In genomic region chr13:105223147-105223546, GRCm38 (mm10) we compare ENCODE assay signal across 9 mouse cellular contexts.
DNase-seq lines count a peak whose midpoint lies in the region; ATAC-seq and TF ChIP-seq lines count a peak whose summit lies in the region.
"Had no signal": no experiment of that assay in that cellular context is flagged by ENCODE, and none has a peak within 500 bp of the region (broad histone marks: within the 10 kb centered on the region; RNA-seq: fewer than 3 reads in every experiment).

No protein-coding gene starts in this region.

- peak; percentile 14; the same call in 1 of the 2 replicates for TF ChIP-seq CTCF in testis, adult 2 months (IDR thresholded peaks at IDR 0.05; ENCODE audit: control insufficient read depth, insufficient read depth, insufficient replicate concordance, low read depth, low read length)
- TF ChIP-seq CTCF in liver, postnatal 0 days (IDR thresholded peaks at IDR 0.05; ENCODE audit: low read depth): peak; percentile 70

- TF ChIP-seq EP300 in liver, postnatal 0 days (IDR thresholded peaks at IDR 0.05; ENCODE audit: low read depth): no peak

- no peak overlapping the region for H3K4me3 ChIP-seq in testis, adult 2 months (ENCODE audit: control insufficient read depth, low read depth, low read length)
- no peak overlapping the region for H3K4me3 ChIP-seq in forebrain, embryonic 13.5 days
- H3K4me3 ChIP-seq in liver, postnatal 0 days (ENCODE audit: low read depth, low read length): no peak overlapping the region
- H3K4me3 ChIP-seq: myocyte had no signal

- no peaks in the 10 kb centered on the region for H3K27me3 ChIP-seq in testis, adult 2 months (ENCODE audit: control insufficient read depth, insufficient read depth, low read length)
- no peaks in the 10 kb centered on the region for H3K27me3 ChIP-seq in forebrain, embryonic 13.5 days
- no peaks in the 10 kb centered on the region for H3K27me3 ChIP-seq in liver, postnatal 0 days (ENCODE audit: insufficient read depth, low read length)

- H3K4me1 ChIP-seq in testis, adult 2 months (ENCODE audit: control insufficient read depth, insufficient read depth, low read length): no peaks in the 10 kb centered on the region
- no peaks in the 10 kb centered on the region for H3K4me1 ChIP-seq in forebrain, embryonic 13.5 days
- H3K4me1 ChIP-seq in liver, postnatal 0 days (ENCODE audit: insufficient read depth): no peaks in the 10 kb centered on the region

- H3K9me3 ChIP-seq in forebrain, embryonic 13.5 days (replicated peaks): no peaks in the 10 kb centered on the region
- H3K9me3 ChIP-seq in liver, postnatal 0 days (ENCODE audit: low read length): no peaks in the 10 kb centered on the region

- WGBS in forebrain, embryonic 13.5 days: 67% methylated on average over 3 of the region's 3 CpGs
- 62% methylated on average over 3 of the region's 3 CpGs for WGBS in liver, postnatal 0 days (ENCODE audit: insufficient replicate concordance)

- peak; percentile 54 for ATAC-seq in forebrain, embryonic 13.5 days
- ATAC-seq in liver, postnatal 0 days: no peak; the same call in 1 of the 2 replicates

- H3K4me2 ChIP-seq in forebrain, embryonic 13.5 days: no peak overlapping the region
- no peak overlapping the region for H3K4me2 ChIP-seq in liver, postnatal 0 days (ENCODE audit: low read depth, low read length)

- intact Hi-C loops in heart, postnatal 10 days (cut with DNase I): loop anchor here (1.0 to 5.0 kb wide), 3 partner anchors 171 to 406 kb away; partner anchors contain the start of genes Cwc27 and Rgs7bp

- TF ChIP-seq POLR2A in testis, adult 2 months (IDR thresholded peaks at IDR 0.05; ENCODE audit: control insufficient read depth, low read depth, low read length): no peak

- H3K9ac ChIP-seq in forebrain, embryonic 13.5 days: no peak overlapping the region
- H3K9ac ChIP-seq in liver, postnatal 0 days (replicated peaks): no peak overlapping the region

- H3K27ac ChIP-seq in testis, adult 2 months (ENCODE audit: control insufficient read depth, insufficient read depth, low read depth, low read length): no peak overlapping the region
- no peak overlapping the region for H3K27ac ChIP-seq in forebrain, embryonic 13.5 days
- H3K27ac ChIP-seq in liver, postnatal 0 days (ENCODE audit: low read depth): no peak overlapping the region

- peak; percentile 35 to 41 for DNase-seq in heart, postnatal 10 days
- no peak for DNase-seq in heart, adult 9 months (ENCODE audit: low spot score in 2 of 2)
- no peak for DNase-seq in testis, postnatal 14 days (ENCODE audit: low spot score)
- DNase-seq in liver, postnatal 0 days: no peak
- no peak for DNase-seq in yolk sac, embryonic 10.5 days (ENCODE audit: low spot score)
- DNase-seq in gastrocnemius, postnatal 25 days: no peak

- no peaks in the 10 kb centered on the region for H3K36me3 ChIP-seq in testis, adult 2 months (ENCODE audit: control insufficient read depth, insufficient read depth, low read length)
- no peaks in the 10 kb centered on the region for H3K36me3 ChIP-seq in forebrain, embryonic 13.5 days (ENCODE audit: poor library complexity, severe bottlenecking)
- H3K36me3 ChIP-seq in liver, postnatal 0 days (replicated peaks; ENCODE audit: insufficient read depth, low read length): no peaks in the 10 kb centered on the region

Comparison
In these comparisons a context has a peak if more than half of its experiments do, and no peak if none do; other contexts are left out.
1. DNase-seq: peak in heart, postnatal 10 days (2 of 2); none in heart, adult 9 months (0 of 2), testis, postnatal 14 days (single experiment), liver, postnatal 0 days (single experiment), yolk sac, embryonic 10.5 days (single experiment) and gastrocnemius, postnatal 25 days (single experiment).